Mouse (Mus musculus) stomach, postnatal 0 days (tissue): Measurements from ENCODE around the gene Sez6l.

Experiments
- CTCF ChIP-seq: IDR thresholded peaks from 2 replicates; pipeline ENCODE4 v1.5.1; 2016; ENCODE audit warnings: antibody characterized with exemption, low read depth, mild to moderate bottlenecking, moderate library complexity
- EP300 ChIP-seq: optimal IDR thresholded peaks from 2 replicates; pipeline ENCODE3; 2016; ENCODE audit warnings: antibody characterized with exemption

- TF ChIP-seq CTCF (no peak), EP300 (no peak)
Observed at GRCm38 (mm10) chr5:112607119-112607518, 30.1 kb upstream of the Sez6l start.
